Mouse (Mus musculus) heart, adult 8-10 months (tissue): ENCODE results near the gene Patl1. TPM values are rescaled to one million over a fixed set of nuclear protein-coding genes. Genes with fewer than 3 reads are reported as not detected.
A peak's percentile ranks its signal among the peaks of the same experiment; 100 is the strongest.
"Not testable (repeated sequence)": the region's sequence is repeated elsewhere in the genome, so short reads cannot be mapped to it uniquely, and the experiment has no call there.

Experiments
- DNase-seq: peaks from one replicate; pipeline ENCODE4 v3.0.0; 2022; ENCODE audit warnings: low spot score
- total RNA-seq, 4 experiments: library from RNA; stranded (reverse); gene quantifications; 2 replicates each; pipeline ENCODE4 v1.2.4; 2022

Patl1 gene
- total RNA-seq: 10 to 100 TPM; 27.2 to 29.2 (median 28.2) TPM

GRCm38 (mm10) chr19:11912037-11912532 lies at the start of gene Patl1:
Gene Patl1 (plus strand): TSS chr19:11912399.
- peak; percentile 98 for DNase-seq

- DNase-seq: no peak
These were observed 44.4 kb upstream of the Patl1 start for GRCm38 (mm10) chr19:11867837-11868236.

DNA sequence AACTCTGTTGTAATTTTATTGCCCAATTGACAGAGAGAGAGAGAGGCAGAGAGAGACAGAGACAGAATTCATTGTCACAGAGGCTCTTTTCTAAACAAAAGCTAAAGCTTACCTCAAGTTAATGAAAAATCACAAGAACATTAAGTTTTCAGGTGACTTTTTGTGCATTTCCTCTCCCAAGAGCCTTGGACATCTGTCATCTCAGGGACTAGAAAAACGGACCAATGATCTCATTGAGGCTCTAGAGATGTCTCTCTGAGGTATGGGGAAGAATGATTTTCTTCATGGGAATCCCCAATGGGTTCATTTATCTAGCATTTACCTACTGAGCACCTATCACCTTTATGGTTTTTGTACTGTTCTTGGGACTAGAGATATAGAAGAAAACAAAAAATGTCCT lies 37.2 kb upstream of the Patl1 start, which contains the start of gene Olfr1419:
Gene Olfr1419, minus strand, starts transcription at position 101 of the 400 bp plus-strand sequence.
- DNase-seq: no peak

DNA sequence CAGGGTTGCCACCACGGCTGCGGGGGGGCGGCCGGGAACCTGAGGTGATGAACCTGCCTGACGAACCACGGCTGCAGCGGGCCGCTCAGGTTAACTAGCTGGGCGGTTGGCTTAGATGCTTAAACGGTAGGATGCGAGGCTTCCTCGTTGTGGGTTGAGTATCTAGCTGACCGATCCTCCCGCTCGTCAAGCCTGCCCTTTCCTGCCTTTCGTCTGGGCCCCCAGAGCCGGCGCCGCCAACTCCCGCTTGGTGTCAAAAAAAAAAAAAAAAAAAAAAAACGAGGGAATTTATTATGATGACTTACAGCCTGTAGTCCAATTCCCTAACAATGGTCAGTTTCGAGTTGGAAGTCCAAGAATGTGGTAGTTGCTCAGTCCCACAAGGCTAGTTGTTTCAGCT lies 33.8 kb upstream of the Patl1 start:
- not testable (repeated sequence) for DNase-seq

DNA sequence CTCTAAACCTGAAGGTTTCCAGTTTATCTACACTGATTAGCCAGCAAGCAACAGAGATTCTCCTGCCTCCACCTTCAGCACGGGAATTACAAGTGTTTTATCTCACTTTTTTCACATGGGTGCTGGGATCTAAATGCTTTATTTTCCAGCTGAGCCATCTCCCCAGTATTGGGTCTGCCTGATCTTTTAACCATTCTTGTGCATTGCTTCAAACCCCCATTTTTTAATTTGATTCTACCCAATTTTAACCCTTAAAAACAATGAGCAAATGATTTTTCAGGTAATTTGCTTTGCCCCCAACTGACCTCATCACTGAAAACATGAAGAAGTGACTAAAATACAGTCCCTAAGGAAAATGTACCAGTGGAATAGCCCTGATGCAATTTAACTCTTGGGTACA lies 25.9 kb upstream of the Patl1 start, which contains the start of gene Olfr1420:
Gene Olfr1420, plus strand, starts transcription at position 301 of the 400 bp plus-strand sequence.
- DNase-seq: no peak

DNA sequence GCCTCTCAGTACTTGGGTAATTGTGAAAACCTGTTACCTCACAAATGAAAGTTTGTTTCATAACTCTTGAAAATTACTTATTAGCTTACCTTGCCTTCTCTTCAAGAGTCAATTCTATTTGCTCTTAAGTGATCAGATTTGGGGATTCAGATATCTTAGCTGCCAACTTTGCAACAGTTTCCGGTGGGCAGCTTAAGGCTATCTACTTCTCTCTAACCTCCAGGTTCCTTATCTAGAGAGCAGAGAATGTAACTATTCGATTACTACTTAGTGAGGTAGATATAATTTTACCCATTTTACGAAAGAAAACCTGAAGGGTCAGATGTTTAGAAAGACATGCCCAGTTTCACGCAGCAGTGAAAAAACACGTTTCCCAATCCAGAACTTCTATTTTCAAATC lies 1.2 kb upstream of the Patl1 start:
- no peak for DNase-seq

GRCm38 (mm10) chr19:11911603-11912002 lies 596 bp upstream of the Patl1 start:
- DNase-seq: no peak

DNA sequence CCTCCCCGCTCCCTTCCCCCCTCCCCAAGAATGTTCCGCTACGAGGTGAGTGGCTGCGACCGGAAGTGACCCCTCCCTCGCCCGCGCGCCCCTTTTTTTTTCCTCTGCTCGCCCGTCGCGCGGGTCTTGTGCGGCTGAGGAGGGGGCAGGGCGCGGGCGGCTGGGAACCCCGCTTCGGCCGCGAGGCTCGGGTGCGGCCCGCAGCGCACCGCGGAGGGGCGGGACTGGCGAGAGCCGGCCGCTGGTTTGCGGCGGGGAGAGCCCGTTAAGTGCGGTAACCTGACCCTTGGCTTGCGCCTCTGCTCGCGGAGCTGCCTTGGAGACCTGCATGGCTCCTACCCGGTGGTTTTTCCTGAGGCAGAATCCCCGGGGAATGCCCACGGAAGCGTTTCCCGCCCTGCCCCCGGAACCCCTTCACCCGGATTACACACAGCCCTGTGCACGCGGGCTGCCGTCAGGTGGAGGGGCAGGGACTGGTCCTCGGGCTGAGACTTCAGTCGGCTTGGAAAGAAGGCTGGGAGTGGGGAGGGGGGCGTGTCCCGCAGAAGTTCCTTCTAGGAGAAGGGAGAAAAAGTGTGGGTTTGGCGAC lies 428 bp downstream of the Patl1 start:
- peak; percentile 43 for DNase-seq

DNA sequence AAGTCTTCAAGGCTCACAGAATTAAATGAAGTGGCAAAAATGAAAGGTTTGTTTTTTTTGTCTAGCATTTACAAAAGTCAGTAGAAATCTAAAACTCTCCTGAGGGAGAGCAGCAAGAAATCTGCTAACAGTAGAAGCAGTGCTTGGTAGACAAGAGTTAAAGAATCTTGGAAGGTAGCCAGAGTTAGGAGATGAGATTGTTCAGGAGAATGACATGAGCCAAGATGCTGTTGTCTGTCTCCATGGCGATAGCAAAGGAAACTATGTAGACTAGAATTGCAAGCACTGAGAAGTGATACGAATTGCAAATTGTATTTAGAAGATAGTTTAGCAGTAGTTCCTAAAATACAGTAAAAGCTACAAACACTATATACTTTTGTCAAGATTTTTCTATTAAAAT lies 3.6 kb downstream of the Patl1 start:
- DNase-seq: peak; percentile 53

GRCm38 (mm10) chr19:11922068-11922467 lies 9.9 kb downstream of the Patl1 start:
- no peak for DNase-seq

DNA sequence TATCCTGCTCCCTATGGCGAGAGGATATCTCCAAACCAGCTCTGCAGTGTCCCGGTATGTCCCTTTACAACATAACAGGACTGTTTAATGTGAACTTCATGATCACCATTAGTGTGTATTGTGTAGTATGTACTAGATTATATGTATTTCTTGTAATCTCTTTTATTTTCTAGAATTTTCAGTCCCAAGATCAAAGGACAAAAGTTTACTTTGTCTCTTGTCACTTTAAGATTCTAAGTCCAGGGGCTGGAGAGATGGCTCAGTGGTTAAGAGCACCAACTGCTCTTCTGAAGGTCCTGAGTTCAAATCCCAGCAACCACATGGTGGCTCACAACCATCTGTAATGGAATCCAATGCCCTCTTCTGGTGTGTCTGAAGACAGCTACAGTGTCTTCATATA lies 10.3 kb downstream of the Patl1 start:
- not testable (repeated sequence) for DNase-seq

GRCm38 (mm10) chr19:11926380-11926779 lies 14.2 kb downstream of the Patl1 start:
- no peak for DNase-seq

- no peak for DNase-seq
These were observed 16.0 kb downstream of the Patl1 start for GRCm38 (mm10) chr19:11928025-11928748.

- DNase-seq: not testable (repeated sequence)
These were observed 34.3 kb downstream of the Patl1 start for GRCm38 (mm10) chr19:11946460-11946859.

DNA sequence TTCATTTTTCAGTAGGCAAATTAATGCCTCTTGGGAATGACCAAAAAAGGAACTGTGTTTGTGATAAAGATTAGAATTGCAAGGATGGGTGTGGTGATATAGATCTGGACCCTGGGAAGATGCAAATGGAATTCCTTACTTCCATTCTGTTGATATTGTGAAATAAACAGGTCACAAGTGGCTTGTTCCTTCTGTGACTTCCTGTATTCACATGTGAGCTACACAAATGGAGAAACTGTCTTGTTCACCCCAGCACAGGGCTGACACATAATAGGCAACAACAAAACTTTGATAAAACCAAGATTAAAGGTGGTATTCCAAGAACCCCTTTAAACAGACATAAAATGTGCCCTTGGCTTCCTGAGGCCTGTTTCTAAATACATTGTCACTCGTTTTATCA lies 37.7 kb downstream of the Patl1 start:
- no peak for DNase-seq

DNA sequence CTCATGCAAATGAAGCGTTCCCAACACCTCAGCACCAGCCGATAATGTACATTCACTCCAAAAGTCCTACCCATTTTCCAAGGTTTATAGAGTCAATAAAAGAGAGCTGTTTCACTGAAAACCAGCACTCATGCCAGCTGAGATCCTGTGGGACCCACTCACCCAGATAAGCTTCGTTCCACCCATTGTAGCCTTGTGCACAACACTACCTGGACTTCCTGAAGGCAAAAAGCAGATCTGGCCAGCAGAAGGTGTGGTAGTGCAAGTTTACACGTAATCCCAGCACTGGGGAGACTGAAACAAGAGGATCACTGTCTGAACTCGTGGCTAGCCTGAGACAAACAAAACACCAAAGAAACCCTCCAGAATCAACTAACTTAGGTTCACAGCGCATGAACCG lies 38.5 kb downstream of the Patl1 start:
- no peak for DNase-seq

- no peak for DNase-seq
These were observed 42.0 kb downstream of the Patl1 start for GRCm38 (mm10) chr19:11954206-11954605.

- no peak for DNase-seq
These were observed 44.4 kb downstream of the Patl1 start for GRCm38 (mm10) chr19:11956636-11957035.

GRCm38 (mm10) chr19:11957396-11957795 lies 45.2 kb downstream of the Patl1 start:
- no peak for DNase-seq

DNA sequence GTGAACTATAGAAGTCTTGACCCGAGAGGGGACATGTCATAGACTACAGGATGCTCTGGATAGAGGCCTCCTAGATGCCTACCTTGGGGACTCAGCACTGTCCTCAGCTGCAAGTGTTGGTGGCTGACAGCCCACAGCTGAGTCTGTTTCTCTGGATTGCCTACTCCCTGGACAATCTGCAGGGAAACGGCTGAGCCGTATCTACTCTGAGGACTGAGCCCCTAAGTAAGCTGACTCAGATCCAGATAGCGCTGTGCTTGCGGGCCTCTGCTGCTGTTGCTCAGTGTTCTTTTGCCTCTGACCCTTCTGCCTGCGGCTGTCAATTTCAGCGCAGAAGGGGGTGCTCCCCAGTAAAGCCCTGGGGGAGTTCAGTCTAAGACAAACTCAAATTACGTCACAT lies 45.6 kb downstream of the Patl1 start:
- DNase-seq: no peak

DNA sequence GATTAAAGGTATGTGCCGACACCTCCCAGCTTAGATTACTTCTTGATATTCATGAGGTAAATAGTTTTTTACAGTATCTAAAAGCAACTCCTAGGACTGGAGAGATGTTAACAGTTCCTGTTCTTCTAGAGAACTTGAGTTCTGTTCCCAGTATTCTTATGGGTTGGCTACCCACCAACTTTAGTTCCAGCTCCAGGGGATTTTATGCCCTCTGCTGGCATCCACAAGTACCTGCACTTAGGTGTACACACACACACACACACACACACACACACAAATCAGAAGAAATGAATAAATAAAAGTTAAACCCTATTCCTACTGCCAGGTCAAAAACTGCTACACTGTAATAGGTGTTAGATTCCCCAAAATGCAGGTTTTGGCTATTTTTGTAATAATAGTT lies 52.1 kb downstream of the Patl1 start:
- DNase-seq: no peak

- DNase-seq: peak; percentile 100
These were observed 53.1 kb downstream of the Patl1 start, which contains the start of gene Osbp for GRCm38 (mm10) chr19:11965023-11965942. Gene Osbp (plus strand): TSS chr19:11965941.
